Mouse (Mus musculus) kidney, adult 8-10 months (tissue): ENCODE data around the gene Sulf2.

ENCODE experiments used
- DNase-seq, 2 experiments: peaks; one replicate each; pipeline ENCODE4 v3.0.0; 2022

Sulf2 gene

DNA sequence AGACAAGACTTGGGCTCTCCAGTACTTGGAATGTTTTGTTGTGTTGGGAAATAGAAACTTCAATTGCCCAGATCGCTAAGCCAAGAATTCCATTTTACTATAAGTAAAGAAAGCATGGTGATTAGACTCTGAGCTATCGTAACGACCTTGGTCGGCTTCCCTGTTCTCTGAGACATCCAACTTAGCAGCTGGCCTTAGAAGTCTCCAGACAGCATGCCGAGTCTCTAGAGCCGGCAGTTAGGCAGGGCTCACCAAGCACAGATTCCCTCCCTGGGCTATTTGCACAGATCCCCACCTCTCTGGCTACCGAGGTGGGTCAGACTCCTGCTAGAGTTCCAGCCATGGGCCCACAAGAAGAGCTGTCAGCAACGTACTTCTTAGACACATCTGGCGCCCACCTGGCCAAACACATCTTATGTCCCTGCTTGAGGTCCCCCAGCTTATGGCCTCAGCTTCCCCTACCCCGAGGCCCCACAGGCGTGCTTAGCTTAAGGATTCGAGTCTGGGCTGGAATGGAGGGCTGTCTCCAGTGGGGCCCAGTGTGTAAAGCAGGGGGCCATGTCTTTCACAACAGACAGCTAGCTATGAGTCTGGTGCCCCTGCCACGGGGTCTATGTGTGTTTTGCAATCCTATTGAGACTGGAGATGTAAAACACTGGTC lies 6.7 kb downstream of the Sulf2 start:
- no peak for DNase-seq

DNA sequence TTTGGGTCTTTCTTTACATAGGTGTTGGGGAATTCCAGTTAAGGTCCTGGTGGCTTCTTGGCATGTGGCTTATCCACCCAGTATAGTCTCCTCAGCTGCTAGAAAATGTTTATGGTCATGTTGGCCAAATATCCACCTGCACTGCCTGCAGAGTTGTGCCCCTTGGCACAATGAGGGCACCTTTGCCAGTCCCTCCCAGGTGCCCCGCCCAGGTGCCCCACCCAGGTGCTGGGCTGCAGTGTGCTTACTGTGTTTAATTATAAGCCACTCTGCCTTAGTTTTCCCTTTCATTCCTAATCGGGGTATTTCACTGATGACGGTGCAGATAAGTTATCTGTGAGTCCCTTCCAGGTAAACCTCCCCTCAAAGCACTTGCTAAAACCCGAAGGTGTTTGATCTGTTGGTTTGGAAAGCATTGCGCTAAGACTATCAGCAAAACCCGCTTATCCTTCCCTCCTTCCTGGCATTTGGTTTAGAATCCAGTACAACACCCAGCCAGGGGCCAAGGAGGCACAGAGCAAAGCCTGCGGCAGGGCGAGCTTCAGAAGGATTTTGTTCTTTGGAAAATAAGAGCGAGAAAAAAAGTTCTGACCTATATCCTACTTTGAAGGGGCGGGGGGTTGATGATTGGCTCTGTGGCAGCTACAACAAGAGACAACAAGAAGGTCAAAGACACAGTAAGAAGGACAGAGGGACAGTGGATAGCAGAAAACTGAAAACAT lies 7.4 kb downstream of the Sulf2 start:
- DNase-seq: no peak

DNA sequence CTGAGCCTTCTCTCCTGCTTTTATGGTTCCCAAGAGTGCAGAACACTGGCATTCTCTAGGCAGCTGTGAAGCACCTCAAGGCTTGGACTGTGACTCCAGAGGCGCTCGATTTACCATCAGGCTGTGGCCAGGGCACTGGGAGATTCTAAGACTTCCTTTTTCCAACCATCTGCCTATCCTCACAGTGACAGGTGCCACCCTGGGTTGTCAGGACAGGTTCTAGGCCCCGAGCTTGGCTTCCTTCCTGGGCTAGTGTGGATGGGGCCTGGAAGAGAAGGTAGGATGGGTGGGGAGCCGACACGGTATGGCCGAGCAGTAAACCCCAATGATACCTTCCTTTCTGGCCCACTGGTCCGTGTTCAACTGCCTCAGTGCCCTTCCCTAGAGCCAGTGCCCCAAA lies 9.0 kb downstream of the Sulf2 start:
- no peak for DNase-seq

DNA sequence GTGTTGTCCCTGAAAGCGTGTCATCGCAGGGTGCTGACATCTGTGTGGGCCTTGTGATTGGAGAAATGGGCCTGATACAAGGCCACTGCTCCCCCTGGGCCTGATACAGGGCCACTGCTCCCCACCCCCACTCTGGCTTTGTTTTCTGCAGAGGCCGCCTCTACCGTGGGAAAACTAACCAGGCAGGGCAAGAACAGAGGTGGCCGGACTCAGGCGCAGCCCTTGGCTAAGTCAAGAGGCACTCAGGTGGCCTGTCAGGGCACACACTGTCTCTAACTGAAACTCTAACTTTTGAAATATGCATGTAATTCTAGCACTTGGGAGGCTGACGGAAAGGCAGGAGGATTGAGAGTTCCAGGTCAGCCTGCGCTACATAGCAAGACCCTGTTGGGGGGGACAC lies 10.4 kb downstream of the Sulf2 start:
- no peak for DNase-seq

GRCm38 (mm10) chr2:166143871-166144270 lies 11.6 kb downstream of the Sulf2 start:
- peak in 1 of 2 experiments; percentile 41 for DNase-seq

DNA sequence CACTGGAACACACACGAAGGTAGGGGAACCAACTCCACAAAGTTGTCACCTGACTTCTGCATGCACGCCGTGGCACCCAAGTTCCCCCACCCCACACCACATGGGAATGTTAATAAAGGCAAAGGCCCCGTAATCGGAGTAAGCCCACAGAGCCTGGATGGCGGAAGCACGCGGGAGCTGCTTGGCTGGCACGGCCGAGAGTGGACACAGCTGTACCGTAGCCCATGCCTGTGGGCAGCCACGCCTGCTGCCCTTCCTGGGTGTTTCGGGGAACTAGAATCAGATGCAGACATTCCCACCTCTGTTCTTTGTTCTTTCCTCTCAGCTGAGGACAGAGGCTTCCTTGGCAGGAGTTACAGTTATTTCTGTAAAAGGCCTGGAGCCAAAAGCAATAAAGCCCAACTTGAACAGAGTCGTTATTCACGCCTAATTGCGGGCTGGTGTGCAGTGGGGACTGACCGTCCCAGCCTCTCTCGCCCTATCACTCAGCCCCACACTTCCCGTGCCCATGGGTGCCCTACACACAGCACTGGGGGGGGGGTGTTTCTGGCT lies 12.8 kb downstream of the Sulf2 start:
- DNase-seq: peak; percentile 57 to 59

- peak in 1 of 2 experiments; percentile 45 for DNase-seq
Measured at GRCm38 (mm10) chr2:166141910-166142309, 13.6 kb downstream of the Sulf2 start.

GRCm38 (mm10) chr2:166141039-166141438 lies 14.4 kb downstream of the Sulf2 start:
- DNase-seq: no peak

DNA sequence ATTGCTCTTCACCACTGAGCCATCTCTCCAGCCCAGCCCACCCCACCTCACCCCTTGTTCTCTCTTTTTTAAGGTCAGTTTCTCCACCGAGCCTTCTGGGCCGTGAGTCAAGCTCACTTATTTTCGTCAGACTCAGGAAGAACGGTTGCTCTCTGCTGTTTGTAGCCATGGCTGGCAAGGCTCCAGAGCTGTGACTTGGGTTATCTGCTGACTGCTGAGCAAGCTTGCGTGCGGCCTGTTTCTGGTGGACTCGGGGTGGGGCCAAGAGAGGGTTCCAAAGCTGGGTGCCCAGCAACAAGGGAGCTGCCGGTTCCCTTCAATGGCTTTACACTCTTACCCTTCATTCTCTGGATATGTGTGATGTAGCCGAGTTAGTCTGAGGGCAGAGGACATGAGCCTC lies 15.0 kb downstream of the Sulf2 start:
- peak; percentile 75 to 81 for DNase-seq

DNA sequence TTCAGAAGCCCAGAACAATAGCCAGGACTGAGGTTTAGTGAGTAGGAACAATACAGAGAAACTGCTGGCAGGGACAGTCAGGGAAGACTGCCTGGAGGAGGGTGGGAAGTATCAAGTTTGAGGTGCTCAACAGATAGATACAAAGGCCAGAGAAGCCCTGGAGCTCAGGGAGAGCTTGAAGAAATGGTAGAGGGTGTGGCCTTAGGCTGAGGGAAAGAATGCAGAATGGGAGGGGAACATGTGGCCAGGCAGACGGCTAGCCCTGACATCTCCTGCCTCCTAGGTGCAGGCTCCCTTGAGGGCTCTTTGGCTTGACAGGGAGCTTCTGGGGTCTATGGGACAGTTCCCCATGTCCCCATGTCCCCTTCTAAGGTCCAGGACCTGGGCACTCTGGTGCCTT lies 17.2 kb downstream of the Sulf2 start:
- DNase-seq: no peak

DNA sequence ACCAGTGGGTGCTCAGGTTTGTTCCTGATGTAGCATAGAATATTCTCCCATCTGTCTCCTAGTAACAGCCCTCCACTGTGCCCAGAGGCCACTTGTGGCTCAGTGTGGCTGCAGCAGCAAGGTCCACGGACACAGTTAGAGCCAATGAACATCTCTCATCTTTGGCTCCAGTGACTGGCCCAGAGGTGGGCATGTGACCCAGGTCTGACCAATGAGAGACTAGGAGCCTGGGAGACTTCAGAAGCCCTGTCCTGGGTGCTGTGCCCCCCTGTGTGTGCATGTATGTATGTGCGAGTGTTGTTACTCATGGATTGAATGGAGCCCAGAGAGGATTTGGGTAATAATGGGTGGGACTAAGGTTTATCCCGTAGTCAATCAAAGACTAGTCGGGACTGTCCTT lies 18.0 kb downstream of the Sulf2 start:
- DNase-seq: no peak

GRCm38 (mm10) chr2:166135711-166136485 lies 19.6 kb downstream of the Sulf2 start:
- no peak for DNase-seq

DNA sequence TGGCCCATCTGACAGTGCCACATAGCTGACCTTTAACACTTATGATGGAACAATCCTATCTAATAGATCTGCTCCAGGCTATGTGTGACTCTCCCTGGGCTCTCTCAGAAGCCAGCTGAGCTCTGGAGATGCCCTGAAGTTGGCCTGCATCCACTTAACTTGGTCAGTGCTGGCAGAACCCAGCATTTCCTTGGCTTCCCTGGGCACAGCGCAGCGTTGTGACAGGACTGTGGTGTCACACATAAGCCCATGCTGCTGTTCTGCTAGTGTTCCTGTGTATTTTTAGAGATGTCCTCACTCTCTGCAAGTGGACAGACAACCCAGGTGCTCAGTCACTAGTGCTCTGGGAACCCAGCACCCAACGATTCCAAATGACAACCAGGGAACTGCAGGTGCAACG lies 26.7 kb downstream of the Sulf2 start:
- no peak for DNase-seq

- no peak for DNase-seq
Measured at GRCm38 (mm10) chr2:166128032-166128431, 27.4 kb downstream of the Sulf2 start.

DNA sequence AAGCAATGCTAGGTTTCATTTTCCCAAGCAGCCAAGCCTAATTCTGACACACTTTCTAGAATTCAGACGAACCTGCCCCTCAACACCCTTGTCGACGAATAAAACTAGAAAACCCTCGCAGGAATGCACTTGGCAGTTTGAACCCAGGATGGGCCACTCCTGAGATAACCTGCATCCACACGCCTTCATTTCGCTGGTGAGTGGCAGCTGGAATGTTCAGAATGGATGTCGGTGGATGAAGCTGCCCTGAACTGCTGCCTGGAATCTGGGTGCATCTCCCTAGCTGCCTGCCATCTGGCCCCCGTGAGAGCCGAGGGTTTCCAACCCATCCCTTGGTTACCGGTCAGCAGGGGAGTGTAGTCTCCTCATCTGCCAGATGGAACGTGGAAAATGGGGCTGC lies 29.1 kb downstream of the Sulf2 start:
- no peak for DNase-seq

DNA sequence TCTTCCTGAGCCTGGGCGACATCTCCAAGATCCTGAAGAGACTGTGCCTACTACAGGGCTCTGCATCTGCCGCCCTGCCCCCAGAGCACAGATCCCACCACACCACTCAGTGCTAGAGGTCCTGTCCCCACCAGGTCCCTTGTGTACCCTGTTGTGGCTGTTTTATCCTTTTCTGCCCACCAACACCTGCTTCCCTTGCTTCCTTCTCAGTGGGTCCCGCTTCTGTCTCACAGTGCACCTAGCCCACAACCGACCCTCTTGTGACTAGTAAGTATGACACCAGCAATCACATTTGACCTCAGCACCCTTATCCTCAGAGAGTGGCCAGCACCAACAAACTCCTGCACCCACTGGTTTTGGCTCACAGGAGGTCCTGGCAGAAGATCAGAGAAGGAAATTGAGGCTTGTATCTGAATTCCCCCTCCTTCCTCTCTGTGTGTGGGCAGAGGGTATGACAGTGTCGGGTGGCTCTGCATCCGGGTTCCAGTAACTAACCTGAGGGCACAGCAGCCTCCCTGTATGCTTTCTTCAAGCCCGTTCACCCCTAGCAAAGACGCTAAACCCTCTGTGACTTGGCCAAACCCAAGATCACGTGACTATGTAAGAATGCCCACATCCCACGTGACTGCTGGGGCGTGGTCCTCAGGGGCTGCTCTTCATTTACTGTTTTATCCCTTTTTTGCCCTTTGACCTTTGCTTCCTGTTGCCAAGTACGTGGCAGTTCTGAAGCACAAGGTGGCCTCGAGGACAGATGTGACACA lies 29.8 kb downstream of the Sulf2 start:
- DNase-seq: peak; percentile 53 to 54

- no peak for DNase-seq
Measured at GRCm38 (mm10) chr2:166125033-166125432, 30.4 kb downstream of the Sulf2 start.

DNA sequence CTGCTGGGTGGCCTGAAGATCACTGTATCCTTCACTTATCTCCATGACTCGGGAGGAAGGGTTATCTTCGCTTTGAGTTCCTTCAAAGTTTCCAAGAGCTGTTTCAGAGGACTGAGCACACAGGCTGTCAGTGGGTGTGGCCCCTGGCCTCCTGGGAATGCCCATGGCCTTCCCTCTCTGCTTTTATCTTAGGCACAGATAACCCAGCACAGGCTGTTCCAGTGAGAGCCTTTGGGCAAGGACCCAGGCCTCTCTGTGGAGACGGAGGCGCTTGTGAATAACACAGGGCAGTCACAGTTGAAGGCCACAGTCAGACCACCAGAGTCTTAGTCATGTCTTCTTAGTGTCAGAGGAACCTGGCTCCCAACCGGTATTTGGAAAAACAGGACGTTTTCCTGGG lies 32.7 kb downstream of the Sulf2 start:
- no peak for DNase-seq

DNA sequence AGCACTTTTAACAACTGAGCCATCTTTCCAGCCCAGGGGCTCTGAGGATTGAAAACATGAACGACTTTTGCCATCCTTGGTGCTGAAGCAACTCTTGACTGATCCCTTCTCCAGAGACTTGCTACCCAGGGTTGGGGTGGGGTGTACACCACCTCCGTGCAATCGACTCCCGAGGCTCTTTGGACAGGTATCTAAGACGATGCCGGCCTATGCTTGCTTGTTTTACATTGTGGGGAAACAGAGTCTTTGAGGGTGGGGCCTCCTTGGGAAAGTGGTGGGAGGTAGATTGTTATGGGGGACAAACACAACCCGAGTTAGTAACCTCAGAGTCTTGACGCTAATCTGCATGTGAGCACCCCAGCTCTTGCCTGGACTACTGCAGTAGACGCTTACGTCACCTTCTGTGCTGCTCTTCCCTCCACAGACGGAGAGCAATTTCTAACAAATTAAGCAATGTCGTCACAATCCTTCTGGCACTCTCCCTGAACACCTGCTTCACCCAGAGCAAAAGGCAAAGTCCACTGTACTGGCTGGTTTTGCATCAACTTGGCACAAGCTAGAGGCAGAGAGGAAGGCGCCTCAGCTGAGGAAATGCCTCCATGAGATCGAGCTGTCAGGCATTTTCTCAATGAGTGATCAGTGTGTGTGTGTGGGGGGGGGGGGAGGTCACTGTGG lies 33.6 kb downstream of the Sulf2 start:
- DNase-seq: peak; percentile 72 to 81

DNA sequence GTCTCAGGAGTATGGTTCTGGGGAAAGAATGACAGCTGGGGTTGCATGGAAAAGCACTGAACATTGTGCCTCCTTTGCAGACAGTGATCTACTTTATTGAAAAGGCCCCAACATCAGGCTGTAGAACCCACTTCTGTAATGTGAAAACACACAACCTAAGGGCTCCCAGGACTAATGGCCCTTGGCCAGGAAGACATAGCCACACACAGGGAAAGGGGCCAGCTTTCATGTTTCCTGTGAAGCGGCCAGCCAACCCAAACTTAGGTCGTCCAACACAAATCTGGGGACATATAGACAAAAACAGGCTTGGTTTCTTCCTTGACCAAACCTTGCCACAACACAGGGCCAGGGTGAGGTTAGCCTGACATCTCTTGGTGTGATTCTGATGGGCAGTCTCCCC lies 35.5 kb downstream of the Sulf2 start:
- no peak for DNase-seq

DNA sequence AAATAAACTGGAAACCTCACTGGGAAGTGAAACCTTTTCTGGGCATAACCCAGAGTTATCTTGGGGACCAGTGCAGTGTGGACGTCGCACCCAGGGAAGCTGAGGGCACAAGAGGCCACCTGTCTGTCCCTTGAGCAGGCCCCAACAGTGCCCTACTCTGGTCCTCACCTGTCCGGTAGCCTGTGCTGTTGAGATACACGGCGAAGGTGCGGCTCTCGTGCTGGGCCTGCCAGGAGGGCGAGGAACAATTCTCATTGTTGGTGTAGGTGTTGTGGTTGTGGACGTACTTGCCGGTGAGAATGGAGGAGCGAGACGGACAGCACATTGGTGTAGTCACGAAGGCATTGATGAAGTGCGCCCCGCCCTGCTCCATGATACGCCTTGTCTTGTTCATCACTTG lies 38.8 kb downstream of the Sulf2 start:
- DNase-seq: no peak

GRCm38 (mm10) chr2:166116278-166116608 lies 39.2 kb downstream of the Sulf2 start:
- DNase-seq: no peak
